In the genomic region with DNA sequence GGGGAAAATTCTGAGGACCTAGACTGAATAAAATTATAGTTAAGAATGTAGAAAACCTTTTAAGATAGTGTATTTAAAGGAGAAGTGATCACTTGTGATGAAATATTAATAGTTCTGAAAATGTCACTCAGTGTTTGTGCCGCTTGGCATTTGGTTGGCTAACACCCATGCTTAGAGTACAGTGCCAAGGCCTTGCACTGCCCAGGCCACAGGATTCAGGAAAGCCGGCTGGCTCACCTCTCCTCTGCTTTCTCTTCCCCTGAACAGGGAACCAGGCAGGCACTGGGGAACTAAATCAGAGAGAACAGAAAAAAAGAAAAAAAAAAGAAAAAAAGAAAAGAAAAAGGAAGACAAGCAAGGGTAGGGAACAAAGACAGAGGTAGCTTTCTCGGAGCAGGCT, we compare ENCODE assay signal across 32 mouse cellular contexts. TPM values are rescaled to one million over a fixed set of nuclear protein-coding genes. Genes with fewer than 3 reads are reported as not detected.
"Had no signal": no experiment of that assay in that cellular context is flagged by ENCODE, and none has a peak within 500 bp of the region (broad histone marks: within the 10 kb centered on the region; RNA-seq: fewer than 3 reads in every experiment).

No protein-coding gene starts in this region.

- H3K27ac ChIP-seq: gastrocnemius, adult 2 months; heart, embryonic 10.5 days; hindbrain, embryonic 10.5 days; hindbrain, embryonic 12.5 days; hindbrain, embryonic 14.5 days; intestine, embryonic 15.5 days; layer of hippocampus, adult 2 months; left cerebral cortex, adult 2 months; limb, embryonic 10.5 days; limb, embryonic 12.5 days; liver, embryonic 13.5 days had no signal

- H3K4me1 ChIP-seq: heart, embryonic 12.5 days; intestine, embryonic 15.5 days; limb, embryonic 12.5 days; liver, embryonic 13.5 days had no signal

- H3K9me3 ChIP-seq: heart, embryonic 10.5 days; heart, embryonic 12.5 days; hindbrain, embryonic 10.5 days; hindbrain, embryonic 12.5 days; intestine, embryonic 15.5 days; limb, embryonic 10.5 days; limb, embryonic 12.5 days; liver, embryonic 13.5 days had no signal

- H3K36me3 ChIP-seq: heart, embryonic 10.5 days; heart, embryonic 12.5 days; hindbrain, embryonic 10.5 days; hindbrain, embryonic 12.5 days; intestine, embryonic 15.5 days; limb, embryonic 10.5 days; limb, embryonic 12.5 days; liver, embryonic 13.5 days had no signal

- H3K9ac ChIP-seq: heart, embryonic 12.5 days; hindbrain, embryonic 12.5 days; hindbrain, embryonic 14.5 days; intestine, embryonic 15.5 days; limb, embryonic 12.5 days; liver, embryonic 13.5 days had no signal

- H3K4me2 ChIP-seq: heart, embryonic 12.5 days; hindbrain, embryonic 12.5 days; hindbrain, embryonic 14.5 days; intestine, embryonic 15.5 days; limb, embryonic 12.5 days; liver, embryonic 11.5 days; liver, embryonic 13.5 days had no signal

- H3K4me3 ChIP-seq: gastrocnemius, adult 2 months; heart, embryonic 10.5 days; heart, embryonic 12.5 days; hindbrain, embryonic 10.5 days; hindbrain, embryonic 12.5 days; intestine, embryonic 15.5 days; layer of hippocampus, adult 2 months; left cerebral cortex, adult 2 months; limb, embryonic 10.5 days; limb, embryonic 12.5 days; liver, embryonic 13.5 days had no signal

- ATAC-seq: hindbrain, embryonic 16.5 days; inflammation-experienced regulatory T-cells, adult 6 months; intestine, embryonic 15.5 days; intestine, postnatal 0 days had no signal

- DNase-seq: gastrocnemius, adult 2 months; gastrocnemius, postnatal 10 days; gastrocnemius, postnatal 25 days; heart, adult 18-20 months; heart, postnatal 10 days; heart, postnatal 4 days; kidney, adult 18-20 months; kidney, adult 8-10 months; kidney, postnatal 10 days; kidney, postnatal 25 days; kidney, postnatal 4 days; liver; liver, embryonic 13.5 days had no signal

RNA-seq across cellular contexts. Expression of a gene that starts 2.2 kb away (rescaled TPM):
- polyA plus RNA-seq: heart, embryonic 10.5 days; heart, embryonic 12.5 days; heart, embryonic 14.5 days; heart, embryonic 16.5 days; inflammation-experienced regulatory T-cells, adult 6 months; intestine, embryonic 15.5 days; intestine, postnatal 0 days; kidney, embryonic 14.5 days; kidney, embryonic 16.5 days; limb, embryonic 10.5 days; limb, embryonic 12.5 days; limb, embryonic 14.5 days; liver, embryonic 11.5 days; liver, embryonic 13.5 days had no signal

RNA-seq across cellular contexts. Expression of a gene that starts 14.7 kb away (rescaled TPM):
- polyA plus RNA-seq: inflammation-experienced regulatory T-cells, adult 6 months; kidney, embryonic 16.5 days had no signal
